Mouse (Mus musculus) thymus, adult 2 months (tissue): Measurements from ENCODE around the gene Dyrk4. TPM values are rescaled to one million over a fixed set of nuclear protein-coding genes. Genes with fewer than 3 reads are reported as not detected.
A peak's percentile ranks its signal among the peaks of the same experiment; 100 is the strongest.

Experiments
- DNase-seq: peaks from one replicate; pipeline ENCODE4 v3.0.0; 2021
- H3K27ac ChIP-seq: fragments of 200-500 bp; 2 replicates; pipeline ENCODE4 v1.5.1; 2012; ENCODE audit warnings: low read length, control low read depth; ENCODE audit not compliant: control insufficient read depth, insufficient read depth
- H3K27me3 ChIP-seq: fragments of 200-500 bp; 2 replicates; pipeline ENCODE4 v1.6.1; 2012; ENCODE audit warnings: mild to moderate bottlenecking, low read length, moderate library complexity, mixed read lengths; ENCODE audit not compliant: control insufficient read depth, insufficient read depth
- H3K36me3 ChIP-seq: fragments of 200-500 bp; 2 replicates; pipeline ENCODE4 v1.6.1; 2012; ENCODE audit warnings: mild to moderate bottlenecking, low read length, moderate library complexity; ENCODE audit not compliant: control insufficient read depth, insufficient read depth
- H3K4me1 ChIP-seq: fragments of 200-500 bp; replicated peaks from 2 replicates; pipeline ENCODE4 v1.6.1; 2012; ENCODE audit warnings: low read length; ENCODE audit not compliant: control insufficient read depth, insufficient read depth
- H3K4me3 ChIP-seq: fragments of 200-500 bp; 2 replicates; pipeline ENCODE4 v1.5.1; 2012; ENCODE audit warnings: mild to moderate bottlenecking, low read length, control low read depth, moderate library complexity; ENCODE audit not compliant: control insufficient read depth, insufficient read depth
- CTCF ChIP-seq: fragments of 200-500 bp; IDR thresholded peaks from 2 replicates; pipeline ENCODE4 v1.5.1; 2012; ENCODE audit warnings: mild to moderate bottlenecking, control low read depth, low read length, moderate library complexity, borderline replicate concordance; ENCODE audit not compliant: control insufficient read depth, poor library complexity, insufficient read depth; ENCODE audit errors: extremely low read depth
- POLR2A ChIP-seq: fragments of 200-500 bp; IDR thresholded peaks from 2 replicates; pipeline ENCODE4 v1.6.1; 2012; ENCODE audit warnings: mild to moderate bottlenecking, low read length, control low read depth, moderate library complexity; ENCODE audit not compliant: control insufficient read depth, poor library complexity, insufficient read depth; ENCODE audit errors: extremely low read depth
- WGBS: fragments of 180-500 bp; shearing (Covaris S2); methylation state at CpG from one replicate; pipeline ENCODE4 v1.1.7; 2018; 5-methylcytosine and 5-hydroxymethylcytosine counted together
- polyA plus RNA-seq: library from polyadenylated mRNA; depleted of rRNA; stranded (reverse); fragments of >200 nt; gene quantifications from 2 replicates; pipeline ENCODE4 v1.2.3, GENCODE M21; 2012

The Dyrk4 gene
- polyA plus RNA-seq, 1 experiment, result 0.32 TPM

DNA sequence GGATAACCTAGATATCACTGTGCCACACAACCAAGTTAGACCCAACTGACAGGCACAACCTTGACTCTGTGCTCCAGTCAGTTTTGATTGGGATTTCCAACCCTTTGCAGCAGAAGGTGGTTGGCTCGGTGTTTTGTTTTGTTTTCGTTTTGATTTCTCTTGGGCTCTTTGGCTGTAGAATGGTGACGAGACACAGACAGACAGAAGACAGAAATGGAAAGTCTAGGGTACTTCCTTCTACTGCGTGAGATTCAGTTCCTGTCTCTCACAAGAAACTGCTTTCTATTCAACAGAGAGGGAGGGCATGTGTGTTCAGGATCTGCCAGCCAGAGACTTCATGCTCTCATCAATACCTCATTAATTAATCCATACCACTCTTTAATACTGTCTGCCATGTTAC is 10.9 kb downstream of the Dyrk4 start:
- no peak for DNase-seq
- H3K4me3 ChIP-seq, result no peak overlapping the region; the same call in 1 of the 2 replicates
- no peaks in the 10 kb centered on the region for H3K27me3 ChIP-seq
- WGBS, result 28% methylated on average over 4 of the region's 4 CpGs
- TF ChIP-seq CTCF (no peak), POLR2A (no peak)
- no peak overlapping the region for H3K27ac ChIP-seq
- H3K4me1 ChIP-seq, result no peaks in the 10 kb centered on the region
- no peaks in the 10 kb centered on the region for H3K36me3 ChIP-seq

- Histone ChIP-seq H3K4me3 (no peak overlapping the region), H3K27me3 (no peaks in the 10 kb centered on the region), H3K4me1 (no peaks in the 10 kb centered on the region), H3K36me3 (no peaks in the 10 kb centered on the region), H3K27ac (no peak overlapping the region)
- 67% methylated on average over 3 of the region's 3 CpGs for WGBS
- no peak for DNase-seq
- no peak for TF ChIP-seq CTCF
- no peak for TF ChIP-seq POLR2A
Observed at GRCm38 (mm10) chr6:126907876-126908275, 13.8 kb downstream of the Dyrk4 start.

- Histone ChIP-seq H3K27me3 (no peaks in the 10 kb centered on the region), H3K4me1 (no peaks in the 10 kb centered on the region), H3K27ac (no peak overlapping the region), H3K36me3 (no peaks in the 10 kb centered on the region), H3K4me3 (no peak overlapping the region)
- DNase-seq, result no peak
- no peak for TF ChIP-seq POLR2A
- no peak for TF ChIP-seq CTCF
- WGBS, result 86% methylated on average over 4 of the region's 5 CpGs
Observed at GRCm38 (mm10) chr6:126907378-126907777, 14.3 kb downstream of the Dyrk4 start.

GRCm38 (mm10) chr6:126877118-126877517 is 44.5 kb downstream of the Dyrk4 start:
- H3K36me3 ChIP-seq, result no peaks in the 10 kb centered on the region
- no peaks in the 10 kb centered on the region for H3K4me1 ChIP-seq
- H3K27me3 ChIP-seq, result no peaks in the 10 kb centered on the region
- H3K4me3 ChIP-seq, result no peak overlapping the region
- WGBS, result 8% methylated on average over 8 of the region's 8 CpGs
- H3K27ac ChIP-seq, result no peak overlapping the region
- TF ChIP-seq CTCF (no peak), POLR2A (no peak)
- DNase-seq, result no peak

- Histone ChIP-seq H3K27ac (no peak within 1 kb of the TSS), H3K4me3 (no peak within 1 kb of the TSS), H3K27me3 (no peaks in the 10 kb centered on the region), H3K4me1 (peaks cover 10% of the 10 kb centered on the region), H3K36me3 (no peaks in the 10 kb centered on the region)
- no peak for DNase-seq
- no peak for TF ChIP-seq POLR2A
- no peak for TF ChIP-seq CTCF
Observed at GRCm38 (mm10) chr6:126852881-126853280, 68.8 kb downstream of the Dyrk4 start, which contains the start of gene Akap3. Gene Akap3, plus strand, starts transcription at chr6:126853098.

- Histone ChIP-seq H3K27ac (no peak within 1 kb of the TSS; the same call in 1 of the 2 replicates), H3K36me3 (peaks cover 3% of the 10 kb centered on the region; the same call in 1 of the 2 replicates), H3K4me1 (peaks cover 12% of the 10 kb centered on the region), H3K4me3 (peak within 1 kb of the TSS; percentile 95), H3K27me3 (no peaks in the 10 kb centered on the region)
- DNase-seq, result peak; percentile 96
- WGBS, result 9% methylated on average over 46 of the region's 46 CpGs
- peak; percentile 36; the same call in 1 of the 2 replicates for TF ChIP-seq CTCF
- TF ChIP-seq POLR2A, result peak; percentile 52; the same call in 1 of the 2 replicates
Observed at GRCm38 (mm10) chr6:126848712-126849704, 72.6 kb downstream of the Dyrk4 start, which contains the start of gene Ndufa9. Gene Ndufa9, minus strand, starts transcription at chr6:126849136.
